Mouse (Mus musculus) hindbrain, postnatal 0 days (tissue): ENCODE data around the gene Ppard. TPM values are rescaled to one million over a fixed set of nuclear protein-coding genes. Genes with fewer than 3 reads are reported as not detected.

Experiments
- ATAC-seq: fragments of 200-750 bp; cut with Nextera tagmentation; 2 replicates; pipeline ENCODE4 v1.8.0; 2017; ENCODE audit warnings: mild to moderate bottlenecking, moderate TSS enrichment, moderate library complexity
- DNase-seq: peaks from one replicate; pipeline ENCODE4 v3.0.0-alpha.2; 2015; ENCODE audit warnings: low spot score
- H3K27ac ChIP-seq: fragments of 300-500 bp; sonication (generic); 2 replicates; pipeline ENCODE4 v1.5.1; 2014; ENCODE audit warnings: mild to moderate bottlenecking
- H3K27me3 ChIP-seq: fragments of 300-500 bp; sonication (generic); 2 replicates; pipeline ENCODE4 v1.6.1; 2014; ENCODE audit warnings: low read length, mixed read lengths; ENCODE audit not compliant: insufficient read depth
- H3K36me3 ChIP-seq: fragments of 300-500 bp; sonication (generic); 2 replicates; pipeline ENCODE4 v1.6.1; 2014; ENCODE audit warnings: low read length, mixed read lengths; ENCODE audit not compliant: insufficient read depth
- H3K4me1 ChIP-seq: fragments of 300-500 bp; sonication (generic); 2 replicates; pipeline ENCODE4 v1.6.1; 2014; ENCODE audit warnings: antibody characterized with exemption, low read length, mixed read lengths; ENCODE audit not compliant: insufficient read depth
- H3K4me2 ChIP-seq: fragments of 300-500 bp; sonication (generic); 2 replicates; pipeline ENCODE4 v1.6.1; 2014; ENCODE audit warnings: low read depth, mild to moderate bottlenecking, low read length, moderate library complexity, mixed read lengths
- H3K4me3 ChIP-seq: fragments of 300-500 bp; sonication (generic); 2 replicates; pipeline ENCODE4 v1.5.1; 2014; ENCODE audit warnings: low read length
- H3K9ac ChIP-seq: fragments of 300-500 bp; sonication (generic); replicated peaks from 2 replicates; pipeline ENCODE4 v1.6.1; 2014; ENCODE audit warnings: mild to moderate bottlenecking, low read length, moderate library complexity, mixed read lengths
- H3K9me3 ChIP-seq: fragments of 300-500 bp; sonication (generic); 2 replicates; pipeline ENCODE4 v1.6.1; 2016; ENCODE audit warnings: low read length, mixed read lengths
- CTCF ChIP-seq: IDR thresholded peaks from 2 replicates; pipeline ENCODE4 v1.5.1; 2016; ENCODE audit warnings: antibody characterized with exemption, control low read depth, low read depth
- WGBS: fragments of 180-500 bp; shearing (Covaris S2); extraction: QIAGEN DNeasy Blood & Tissue Kit; methylation state at CpG from one replicate; pipeline ENCODE4 v1.1.7; 2014; 5-methylcytosine and 5-hydroxymethylcytosine counted together
- polyA plus RNA-seq: library from polyadenylated mRNA; unstranded; fragments of >200 nt; fragmentation: Nextera tagmentation; extraction: Ambion mirVana; gene quantifications from 2 replicates; pipeline ENCODE4 v1.2.1, GENCODE M21; 2015
- total RNA-seq: library from RNA; depleted of rRNA; stranded (reverse); fragments of >200 nt; gene quantifications from 2 replicates; pipeline ENCODE4 v1.2.3, GENCODE M21; 2014

The Ppard gene
- total and polyA plus RNA-seq, 2 experiments from 2014 or later, result 1.7 to 16.4 TPM

GRCm38 (mm10) chr17:28290262-28290661 lies 57.8 kb downstream of the Ppard start:
- DNase-seq (peak; percentile 58), ATAC-seq (no peak)
- TF ChIP-seq CTCF, result no peak
- H3K9ac ChIP-seq, result no peak overlapping the region
- peaks cover 7% of the 10 kb centered on the region; the same call in 1 of the 2 replicates for H3K4me1 ChIP-seq
- H3K36me3 ChIP-seq, result no peaks in the 10 kb centered on the region
- H3K4me3 ChIP-seq, result no peak overlapping the region
- no peaks in the 10 kb centered on the region for H3K27me3 ChIP-seq
- 63% methylated on average over 3 of the region's 3 CpGs for WGBS
- no peak overlapping the region for H3K27ac ChIP-seq
- H3K4me2 ChIP-seq, result no peak overlapping the region
- no peaks in the 10 kb centered on the region for H3K9me3 ChIP-seq

GRCm38 (mm10) chr17:28290671-28291070 lies 58.2 kb downstream of the Ppard start:
- 77% methylated on average over 11 of the region's 11 CpGs for WGBS

DNA sequence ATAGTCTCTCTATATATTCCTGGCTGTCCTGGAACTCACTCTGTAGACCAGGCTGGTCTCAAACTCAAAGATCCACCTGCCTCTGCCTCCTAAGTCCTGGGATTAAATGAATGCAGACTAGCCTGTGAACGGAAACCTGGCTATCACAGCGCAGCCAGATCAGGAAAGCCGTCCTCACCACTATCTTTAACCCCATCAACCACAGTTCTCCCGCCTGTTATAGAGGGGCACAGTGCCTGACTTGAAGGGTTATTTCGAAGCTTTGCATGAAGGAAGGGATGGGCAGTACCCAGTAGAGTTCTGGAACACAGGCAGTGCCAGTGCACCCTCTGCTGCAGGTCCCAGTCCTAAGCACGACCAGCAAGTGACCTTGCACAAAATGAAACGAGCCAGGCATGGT lies 58.8 kb downstream of the Ppard start:
- TF ChIP-seq CTCF, result no peak
- WGBS, result 85% methylated on average over 7 of the region's 7 CpGs

More at GRCm38 (mm10) chr17:28290671-28291070, 58.2 kb downstream of the Ppard start:
- Histone ChIP-seq H3K27me3 (no peaks in the 10 kb centered on the region), H3K27ac (no peak overlapping the region), H3K9me3 (no peaks in the 10 kb centered on the region), H3K4me1 (peaks cover 7% of the 10 kb centered on the region; the same call in 1 of the 2 replicates), H3K4me2 (no peak overlapping the region), H3K9ac (no peak overlapping the region), H3K4me3 (no peak overlapping the region), H3K36me3 (no peaks in the 10 kb centered on the region)
- TF ChIP-seq CTCF, result no peak
- DNase-seq (no peak), ATAC-seq (no peak)

GRCm38 (mm10) chr17:28293716-28294115 lies 61.2 kb downstream of the Ppard start:
- ATAC-seq (no peak), DNase-seq (no peak)
- no peak overlapping the region for H3K4me2 ChIP-seq
- no peaks in the 10 kb centered on the region for H3K4me1 ChIP-seq
- 83% methylated on average over 4 of the region's 4 CpGs for WGBS
- no peak for TF ChIP-seq CTCF
- no peak overlapping the region for H3K4me3 ChIP-seq
- H3K9me3 ChIP-seq, result no peaks in the 10 kb centered on the region
- no peak overlapping the region for H3K9ac ChIP-seq
- no peaks in the 10 kb centered on the region for H3K36me3 ChIP-seq
- no peak overlapping the region for H3K27ac ChIP-seq
- no peaks in the 10 kb centered on the region for H3K27me3 ChIP-seq

More for the DNA sequence above, 58.8 kb downstream of the Ppard start:
- Histone ChIP-seq H3K4me3 (no peak overlapping the region), H3K27me3 (no peaks in the 10 kb centered on the region), H3K4me2 (no peak overlapping the region), H3K4me1 (0 out of 2 replicates have a peak, but pooled peaks cover under 1% of the 10 kb centered on the region), H3K36me3 (no peaks in the 10 kb centered on the region), H3K9me3 (no peaks in the 10 kb centered on the region), H3K27ac (no peak overlapping the region), H3K9ac (no peak overlapping the region)
- ATAC-seq, result no peak
- no peak for DNase-seq

- no peak overlapping the region for H3K4me2 ChIP-seq
- 0 out of 2 replicates have a peak, but pooled peaks cover 4% of the 10 kb centered on the region for H3K4me1 ChIP-seq
- H3K9ac ChIP-seq, result 0 out of 2 replicates have a peak overlapping the region, but pooled peaks have one; percentile 9
- DNase-seq (no peak), ATAC-seq (peak; percentile 50; the same call in 1 of the 2 replicates)
- H3K27me3 ChIP-seq, result no peaks in the 10 kb centered on the region
- WGBS, result 55% methylated on average over 17 of the region's 17 CpGs
- TF ChIP-seq CTCF, result no peak
- no peak overlapping the region for H3K4me3 ChIP-seq
- no peaks in the 10 kb centered on the region for H3K9me3 ChIP-seq
- peak overlapping the region; percentile 26; the same call in 1 of the 2 replicates for H3K27ac ChIP-seq
- H3K36me3 ChIP-seq, result no peaks in the 10 kb centered on the region; the same call in 1 of the 2 replicates
These were observed 62.2 kb downstream of the Ppard start for GRCm38 (mm10) chr17:28294449-28295333.

- H3K36me3 ChIP-seq, result no peaks in the 10 kb centered on the region; the same call in 1 of the 2 replicates
- no peak overlapping the region for H3K4me2 ChIP-seq
- no peak overlapping the region for H3K4me3 ChIP-seq
- H3K27ac ChIP-seq, result no peak overlapping the region
- 96% methylated on average over 17 of the region's 17 CpGs for WGBS
- no peaks in the 10 kb centered on the region for H3K9me3 ChIP-seq
- no peak for ATAC-seq
- H3K9ac ChIP-seq, result no peak overlapping the region
- DNase-seq, result no peak
- H3K4me1 ChIP-seq, result 0 out of 2 replicates have a peak, but pooled peaks cover 4% of the 10 kb centered on the region
- no peaks in the 10 kb centered on the region for H3K27me3 ChIP-seq
- TF ChIP-seq CTCF, result no peak
These were observed 66.4 kb downstream of the Ppard start for GRCm38 (mm10) chr17:28298888-28299287.
